Mouse (Mus musculus): ENCODE measurements around the gene Dcst1.

DNA sequence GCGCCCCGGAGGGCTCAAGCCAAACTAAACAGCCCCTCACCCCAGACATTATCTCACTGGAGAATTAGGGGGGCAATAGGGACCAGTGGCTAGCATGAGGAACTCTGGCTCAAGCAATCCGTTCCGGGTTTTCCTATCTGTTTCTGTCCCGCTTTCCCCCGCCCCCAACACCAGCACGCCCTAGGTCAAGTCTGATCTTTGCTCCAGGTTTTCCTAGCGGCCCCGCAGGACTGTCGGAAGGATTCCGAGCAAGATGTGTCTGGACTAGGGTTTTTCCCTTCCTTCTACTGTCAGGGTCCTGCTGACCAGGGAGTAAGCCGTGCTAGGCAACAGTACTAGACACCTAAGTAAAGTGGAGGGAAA is 29.8 kb upstream of the Dcst1 start:
- TF ChIP-seq CTCF (IDR thresholded peaks at IDR 0.05; ENCODE audit: low read depth) = no peak
- TF ChIP-seq EP300 (IDR thresholded peaks at IDR 0.05; ENCODE audit: low read depth) = no peak; the same call in 1 of the 2 replicates
